Comparison of ENCODE assay signal across 11 mouse cellular contexts in the genomic region with DNA sequence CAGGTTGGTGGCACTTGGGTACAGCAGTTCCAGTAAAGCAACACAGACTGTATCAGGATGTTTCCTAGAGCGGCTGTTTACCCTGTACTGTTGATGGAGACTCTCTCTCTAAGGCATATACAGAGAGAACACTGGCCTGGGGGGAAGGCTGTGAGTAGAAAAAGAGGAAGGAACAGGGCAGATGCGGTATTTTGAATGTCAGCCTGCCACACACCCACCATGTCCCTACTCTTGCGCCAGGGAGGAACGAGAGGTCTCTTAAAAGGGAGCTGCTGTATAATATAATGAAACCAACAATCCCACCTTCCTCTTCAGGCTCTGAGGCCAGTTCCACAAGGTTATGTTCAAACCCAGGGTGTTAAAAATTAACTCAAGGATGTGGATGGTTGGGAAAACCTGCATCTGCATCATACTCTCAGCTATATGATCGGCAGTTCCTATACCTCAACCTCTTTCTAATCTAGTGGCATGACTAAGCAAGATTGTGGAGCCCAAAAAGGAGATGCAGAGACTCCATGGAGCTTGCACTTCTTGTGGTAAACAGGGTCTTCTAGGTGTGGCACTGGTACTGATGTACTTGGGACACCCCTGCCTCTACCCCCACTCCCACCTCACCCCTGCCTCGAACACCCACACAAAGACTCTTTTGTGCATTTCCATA. TPM values are rescaled to one million over a fixed set of nuclear protein-coding genes. Genes with fewer than 3 reads are reported as not detected.
"Had no signal": no experiment of that assay in that cellular context is flagged by ENCODE, and none has a peak within 500 bp of the region (broad histone marks: within the 10 kb centered on the region; RNA-seq: fewer than 3 reads in every experiment).

No protein-coding gene starts in this region.

- ATAC-seq: intestine, postnatal 0 days; midbrain, embryonic 16.5 days had no signal

- DNase-seq: kidney, adult 8-10 months; kidney, postnatal 25 days; left cerebral cortex, postnatal 4 days; lung, adult 18-20 months; lung, postnatal 4 days; thymus, postnatal 4 days had no signal

RNA-seq across cellular contexts. Expression of gene Tarm1, which starts 20.3 kb away (rescaled TPM):
- total RNA-seq: layer of hippocampus, postnatal 10 days; left cerebral cortex, postnatal 4 days; liver, adult 2 months; megakaryocyte-erythroid progenitor cell, adult 5-6 weeks had no signal

RNA-seq across cellular contexts. Expression of gene Cacng6, which starts 58.1 kb away (rescaled TPM):
- total RNA-seq: megakaryocyte-erythroid progenitor cell, adult 5-6 weeks had no signal
